Mouse (Mus musculus) inflammation-experienced regulatory T-cells, adult 6 months (primary cell): ENCODE results near the gene Polr3g. TPM values are rescaled to one million over a fixed set of nuclear protein-coding genes. Genes with fewer than 3 reads are reported as not detected.
"Not testable (repeated sequence)": the region's sequence is repeated elsewhere in the genome, so short reads cannot be mapped to it uniquely, and the experiment has no call there.

Experiments
- ATAC-seq: one replicate; pipeline ENCODE4 v1.8.0; 2017
- polyA plus RNA-seq, 3 experiments: library from polyadenylated mRNA; unstranded; fragments of 100-300 nt; shearing (Covaris generic); gene quantifications; one replicate each; pipeline ENCODE4 v1.2.1; 2017

Polr3g gene
- polyA plus RNA-seq, 3 experiments from 2014 or later: 8.5 to 9.9 (median 9.3) TPM

GRCm38 (mm10) chr13:81629395-81629794, 81.4 kb downstream of the Polr3g start:
- ATAC-seq: no peak

- ATAC-seq: no peak
Observed at GRCm38 (mm10) chr13:81628631-81629190, 82.1 kb downstream of the Polr3g start.

GRCm38 (mm10) chr13:81627861-81628260, 83.0 kb downstream of the Polr3g start:
- not testable (repeated sequence) for ATAC-seq

Other genes with a start within 250 kb of the Polr3g start
- gene Adgrv1, start 77.9 kb downstream of the Polr3g start, polyA plus RNA-seq: under 1 TPM; 0.24 to 0.54 (median 0.31) TPM
- gene Lysmd3, start 53.4 kb downstream of the Polr3g start, polyA plus RNA-seq: 10 to 100 TPM; 15.7 to 26.2 (median 20.9) TPM
- 10 to 100 TPM in 2 of 3 experiments, 1 to 10 TPM in 1; 5.2 to 15.0 (median 14.6) TPM for gene Mblac2, start 328 bp upstream of the Polr3g start, polyA plus RNA-seq
- gene Cetn3, start 72.1 kb upstream of the Polr3g start, polyA plus RNA-seq: 100 to 1,000 TPM; 171 to 196 (median 176) TPM